Mouse (Mus musculus) intestine, embryonic 16.5 days (tissue): Measurements from ENCODE around the gene Plin1. TPM values are rescaled to one million over a fixed set of nuclear protein-coding genes. Genes with fewer than 3 reads are reported as not detected.

Source experiments
- ATAC-seq: fragments of 200-750 bp; cut with Nextera tagmentation; 2 replicates; pipeline ENCODE4 v1.8.0; 2017; ENCODE audit warnings: moderate TSS enrichment, moderate library complexity
- H3K27ac ChIP-seq: fragments of 300-500 bp; sonication (generic); 2 replicates; pipeline ENCODE4 v1.5.1; 2014; ENCODE audit warnings: mild to moderate bottlenecking, low read length
- H3K27me3 ChIP-seq: fragments of 300-500 bp; sonication (generic); replicated peaks from 2 replicates; pipeline ENCODE4 v1.6.1; 2014; ENCODE audit warnings: low read length, control low read depth, mixed read lengths; ENCODE audit not compliant: control insufficient read depth, insufficient read depth
- H3K36me3 ChIP-seq: fragments of 300-500 bp; sonication (generic); 2 replicates; pipeline ENCODE4 v1.6.1; 2014; ENCODE audit warnings: low read length, control low read depth; ENCODE audit not compliant: control insufficient read depth, insufficient read depth
- H3K4me1 ChIP-seq: fragments of 300-500 bp; sonication (generic); 2 replicates; pipeline ENCODE4 v1.6.1; 2014; ENCODE audit warnings: low read length, control low read depth, mixed read lengths; ENCODE audit not compliant: control insufficient read depth, insufficient read depth
- H3K4me2 ChIP-seq: fragments of 300-500 bp; sonication (generic); 2 replicates; pipeline ENCODE4 v1.6.1; 2014; ENCODE audit warnings: low read depth, low read length, control low read depth
- H3K4me3 ChIP-seq: fragments of 300-500 bp; sonication (generic); 2 replicates; pipeline ENCODE4 v1.5.1; 2014; ENCODE audit warnings: mild to moderate bottlenecking, low read length
- H3K9ac ChIP-seq: fragments of 300-500 bp; sonication (generic); 2 replicates; pipeline ENCODE4 v1.6.1; 2014; ENCODE audit warnings: low read depth, low read length
- H3K9me3 ChIP-seq: fragments of 300-500 bp; sonication (generic); 2 replicates; pipeline ENCODE4 v1.6.1; 2016; ENCODE audit warnings: low read length, control low read depth; ENCODE audit not compliant: control insufficient read depth
- WGBS: fragments of 180-500 bp; shearing (Covaris S2); extraction: QIAGEN DNeasy Blood & Tissue Kit; methylation state at CpG from one replicate; pipeline ENCODE4 v1.1.7; 2014; 5-methylcytosine and 5-hydroxymethylcytosine counted together
- polyA plus RNA-seq: library from polyadenylated mRNA; unstranded; fragments of >200 nt; fragmentation: Nextera tagmentation; extraction: Ambion mirVana; gene quantifications from 2 replicates; pipeline ENCODE4 v1.2.1, GENCODE M21; 2015

Plin1 gene
- polyA plus RNA-seq, 1 experiment from 2014 or later: not detected

- Histone ChIP-seq H3K4me2 (peak overlapping the region; percentile 95), H3K4me3 (peak overlapping the region; percentile 72), H3K4me1 (0 out of 2 replicates have a peak, but pooled peaks cover 7% of the 10 kb centered on the region), H3K9ac (peak overlapping the region; percentile 76), H3K27ac (no peak overlapping the region), H3K36me3 (no peaks in the 10 kb centered on the region), H3K27me3 (no peaks in the 10 kb centered on the region), H3K9me3 (no peaks in the 10 kb centered on the region)
- WGBS: 16% methylated on average over 11 of the region's 11 CpGs
- no peak for ATAC-seq
Measured at GRCm38 (mm10) chr7:79742277-79742658, 9.6 kb upstream of the Plin1 start.

DNA sequence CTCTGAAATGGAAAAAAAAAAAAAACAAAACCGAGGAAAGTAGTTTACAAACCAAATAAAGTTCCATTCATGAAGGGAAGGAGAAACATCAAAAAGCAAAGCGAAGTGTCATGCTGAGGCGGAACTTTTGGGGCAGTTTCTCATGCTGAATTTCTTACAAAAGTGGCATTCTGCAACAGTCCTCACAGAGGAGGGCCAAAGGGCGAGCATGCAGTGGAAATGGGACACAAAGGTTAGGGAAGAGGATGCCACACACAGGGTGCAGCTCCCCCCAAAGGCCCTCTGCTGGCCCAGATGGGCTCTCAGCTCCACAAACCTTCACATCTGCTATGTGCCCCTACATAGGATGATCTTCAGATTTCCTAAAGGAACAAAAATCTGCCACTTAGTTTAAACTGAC, 7.6 kb upstream of the Plin1 start:
- Histone ChIP-seq H3K36me3 (no peaks in the 10 kb centered on the region), H3K9me3 (no peaks in the 10 kb centered on the region), H3K9ac (no peak overlapping the region), H3K27ac (no peak overlapping the region), H3K4me1 (0 out of 2 replicates have a peak, but pooled peaks cover 7% of the 10 kb centered on the region), H3K27me3 (no peaks in the 10 kb centered on the region), H3K4me3 (no peak overlapping the region), H3K4me2 (no peak overlapping the region)
- 78% methylated on average over 4 of the region's 4 CpGs for WGBS
- no peak for ATAC-seq

DNA sequence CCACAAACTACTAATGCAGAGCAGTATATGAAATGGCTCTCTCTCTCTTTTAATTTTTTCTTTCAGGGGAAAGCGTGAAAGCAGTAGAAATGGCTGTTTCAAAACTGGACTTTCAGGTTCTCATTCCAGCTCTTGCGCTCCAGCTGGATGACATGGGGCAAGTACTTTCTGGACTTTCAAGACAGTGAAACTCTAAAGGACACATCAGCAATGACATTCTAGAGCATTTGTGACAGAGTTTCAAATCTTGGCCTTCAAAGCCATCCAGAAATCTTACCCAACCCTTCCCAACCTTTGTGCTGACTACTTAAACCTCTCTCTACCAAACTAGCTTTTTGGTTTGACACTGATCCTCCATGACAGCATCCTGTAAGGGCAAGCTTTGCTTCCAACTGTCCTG, 6.2 kb upstream of the Plin1 start:
- no peaks in the 10 kb centered on the region for H3K27me3 ChIP-seq
- H3K4me2 ChIP-seq: no peak overlapping the region
- no peak for ATAC-seq
- H3K4me3 ChIP-seq: no peak overlapping the region
- no peak overlapping the region for H3K9ac ChIP-seq
- H3K9me3 ChIP-seq: no peaks in the 10 kb centered on the region
- H3K4me1 ChIP-seq: peaks cover 14% of the 10 kb centered on the region; the same call in 1 of the 2 replicates
- no peak overlapping the region for H3K27ac ChIP-seq
- WGBS: 87% methylated on average over 2 of the region's 2 CpGs
- H3K36me3 ChIP-seq: no peaks in the 10 kb centered on the region

DNA sequence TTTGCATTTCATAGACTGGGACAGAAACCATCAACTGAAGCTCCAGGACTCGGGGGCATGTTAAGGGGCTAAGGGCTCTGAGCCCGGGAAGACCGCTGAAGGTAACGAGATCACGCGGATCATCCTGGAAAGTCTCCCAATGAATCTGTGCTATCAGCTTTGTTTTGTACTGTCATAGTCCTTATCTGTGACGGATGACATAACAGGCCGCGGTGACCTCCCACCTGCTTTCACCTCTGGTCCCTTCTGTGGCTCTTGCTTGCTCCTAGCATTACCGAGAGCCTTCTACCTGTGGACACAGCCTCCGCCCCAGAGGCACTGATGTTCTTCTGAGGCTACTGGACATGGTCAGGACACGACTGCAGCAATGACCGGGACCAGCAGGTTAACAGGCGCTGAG, 3.8 kb upstream of the Plin1 start:
- Histone ChIP-seq H3K9ac (no peak overlapping the region), H3K4me1 (peaks cover 9% of the 10 kb centered on the region; the same call in 1 of the 2 replicates), H3K4me2 (no peak overlapping the region), H3K27ac (no peak overlapping the region), H3K27me3 (no peaks in the 10 kb centered on the region), H3K9me3 (no peaks in the 10 kb centered on the region), H3K36me3 (no peaks in the 10 kb centered on the region), H3K4me3 (no peak overlapping the region)
- ATAC-seq: no peak
- 85% methylated on average over 14 of the region's 14 CpGs for WGBS

DNA sequence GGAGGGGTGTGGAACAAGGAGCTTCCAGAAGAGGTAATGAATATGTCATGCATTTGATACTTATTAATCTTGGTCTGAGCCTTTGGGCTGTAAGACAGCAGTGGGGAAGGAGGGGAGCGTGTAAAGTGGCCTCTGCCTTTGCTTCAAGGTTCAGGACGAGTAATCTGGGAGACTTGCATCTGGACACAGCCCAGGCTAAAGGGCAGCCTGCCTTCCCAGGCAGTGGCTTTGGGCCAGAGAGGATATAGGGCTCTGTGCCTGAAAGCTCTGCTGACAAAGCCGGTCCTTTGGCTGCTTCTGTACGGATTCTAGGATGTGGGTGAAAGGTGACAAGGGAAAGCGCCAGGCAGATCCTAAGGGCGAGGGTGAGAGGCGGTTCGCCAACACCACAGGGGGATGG, 1.9 kb upstream of the Plin1 start:
- no peaks in the 10 kb centered on the region for H3K36me3 ChIP-seq
- peaks cover 2% of the 10 kb centered on the region; the same call in 1 of the 2 replicates for H3K27me3 ChIP-seq
- H3K27ac ChIP-seq: peak overlapping the region; percentile 67
- ATAC-seq: peak; percentile 95
- no peaks in the 10 kb centered on the region for H3K9me3 ChIP-seq
- 63% methylated on average over 8 of the region's 8 CpGs for WGBS
- no peak overlapping the region for H3K9ac ChIP-seq
- H3K4me3 ChIP-seq: no peak overlapping the region
- H3K4me1 ChIP-seq: peaks cover 9% of the 10 kb centered on the region; the same call in 1 of the 2 replicates
- H3K4me2 ChIP-seq: peak overlapping the region; percentile 14; the same call in 1 of the 2 replicates

- H3K9ac ChIP-seq: no peak overlapping the region
- no peak for ATAC-seq
- H3K36me3 ChIP-seq: no peaks in the 10 kb centered on the region
- H3K4me3 ChIP-seq: no peak overlapping the region
- no peak overlapping the region for H3K27ac ChIP-seq
- peaks cover 2% of the 10 kb centered on the region; the same call in 1 of the 2 replicates for H3K27me3 ChIP-seq
- WGBS: 84% methylated on average over 13 of the region's 13 CpGs
- no peaks in the 10 kb centered on the region for H3K9me3 ChIP-seq
- no peak overlapping the region for H3K4me2 ChIP-seq
- peaks cover 9% of the 10 kb centered on the region; the same call in 1 of the 2 replicates for H3K4me1 ChIP-seq
Measured at GRCm38 (mm10) chr7:79731438-79731837, 1.3 kb downstream of the Plin1 start.

DNA sequence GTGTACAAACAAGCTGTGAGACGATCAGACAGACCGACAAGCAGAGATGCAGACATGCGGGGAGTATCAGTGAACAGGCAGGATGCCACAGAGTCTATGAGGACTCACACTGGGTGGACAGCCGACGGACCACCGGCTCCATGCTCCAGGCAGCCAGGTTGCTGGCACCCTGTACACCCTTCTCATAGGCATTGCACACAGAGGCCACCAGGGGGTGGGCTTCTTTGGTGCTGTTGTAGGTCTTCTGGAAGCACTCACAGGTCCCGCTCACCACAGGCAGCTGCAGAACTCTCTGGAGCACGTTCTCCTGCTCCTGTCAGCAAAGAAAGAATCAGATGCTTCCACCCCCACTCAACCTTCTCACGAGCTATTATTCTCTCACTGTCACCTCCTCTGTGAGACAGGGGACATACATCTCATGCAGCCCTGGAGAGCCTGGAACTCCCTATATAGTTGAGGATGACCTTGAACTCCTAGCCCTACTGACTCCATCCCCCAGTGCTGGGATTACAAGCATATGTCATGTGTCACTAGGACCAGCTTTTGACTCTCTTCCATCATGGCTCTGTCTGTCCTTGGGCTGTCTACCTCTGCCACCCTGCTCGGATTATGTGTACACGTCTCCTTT, 2.8 kb downstream of the Plin1 start:
- H3K9ac ChIP-seq: no peak overlapping the region
- H3K4me3 ChIP-seq: no peak overlapping the region
- no peak overlapping the region for H3K27ac ChIP-seq
- H3K36me3 ChIP-seq: no peaks in the 10 kb centered on the region
- peaks cover 2% of the 10 kb centered on the region for H3K27me3 ChIP-seq
- no peak overlapping the region for H3K4me2 ChIP-seq
- no peaks in the 10 kb centered on the region for H3K9me3 ChIP-seq
- H3K4me1 ChIP-seq: peaks cover 5% of the 10 kb centered on the region; the same call in 1 of the 2 replicates
- 61% methylated on average over 11 of the region's 11 CpGs for WGBS
- no peak for ATAC-seq

GRCm38 (mm10) chr7:79729169-79729568, 3.5 kb downstream of the Plin1 start:
- no peak overlapping the region for H3K4me2 ChIP-seq
- WGBS: 4% methylated on average over 8 of the region's 8 CpGs
- no peak for ATAC-seq
- no peak overlapping the region for H3K27ac ChIP-seq
- no peak overlapping the region for H3K4me3 ChIP-seq
- H3K27me3 ChIP-seq: peaks cover 2% of the 10 kb centered on the region
- no peaks in the 10 kb centered on the region for H3K36me3 ChIP-seq
- 0 out of 2 replicates have a peak, but pooled peaks cover 3% of the 10 kb centered on the region for H3K4me1 ChIP-seq
- H3K9me3 ChIP-seq: no peaks in the 10 kb centered on the region
- no peak overlapping the region for H3K9ac ChIP-seq

DNA sequence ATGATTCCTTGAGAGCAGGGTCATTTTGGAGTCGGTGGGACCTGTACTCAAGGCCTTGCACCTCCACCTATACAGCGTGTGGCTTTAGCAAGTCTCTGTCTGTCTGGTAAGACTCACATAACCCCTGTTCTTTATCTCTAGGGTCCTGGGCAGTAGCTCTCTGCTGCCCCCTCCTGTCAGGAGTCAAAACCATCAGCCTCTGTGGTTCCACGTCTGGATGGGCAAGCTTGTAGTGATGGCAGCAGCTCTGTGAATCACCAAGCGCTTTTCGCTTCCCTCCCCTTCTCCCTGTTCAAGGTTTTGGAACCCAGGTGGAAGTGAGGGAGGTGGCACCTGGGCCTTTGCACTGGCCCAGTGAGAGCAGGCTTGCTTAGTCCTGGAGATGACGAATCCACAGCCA, 4.5 kb downstream of the Plin1 start:
- WGBS: 26% methylated on average over 6 of the region's 6 CpGs
- H3K27me3 ChIP-seq: peaks cover 2% of the 10 kb centered on the region
- H3K27ac ChIP-seq: no peak overlapping the region
- H3K9ac ChIP-seq: no peak overlapping the region
- H3K4me1 ChIP-seq: no peaks in the 10 kb centered on the region
- no peak overlapping the region for H3K4me2 ChIP-seq
- no peaks in the 10 kb centered on the region for H3K36me3 ChIP-seq
- 0 out of 2 replicates have a peak, but pooled peaks have one; percentile 29 for ATAC-seq
- H3K4me3 ChIP-seq: no peak overlapping the region
- no peaks in the 10 kb centered on the region for H3K9me3 ChIP-seq

DNA sequence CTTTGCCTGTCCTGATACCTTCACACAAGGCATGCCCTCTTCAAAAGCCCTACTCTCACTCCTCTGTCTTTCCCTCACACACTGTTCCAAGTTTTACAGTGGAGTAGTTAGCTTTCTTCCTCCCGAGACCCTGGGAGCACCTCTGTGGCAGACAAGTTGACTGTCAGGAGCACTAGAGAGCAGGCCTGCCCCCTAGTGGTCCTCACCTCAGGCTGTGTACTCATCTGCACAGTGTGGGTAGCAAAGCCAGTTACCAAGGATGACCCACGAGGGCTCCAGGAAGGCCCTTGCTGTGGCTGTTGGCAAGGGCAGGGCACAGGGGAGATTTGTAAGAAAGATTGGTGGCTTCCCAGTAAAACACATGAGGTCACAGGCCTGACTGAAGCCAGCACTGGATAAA, 5.6 kb downstream of the Plin1 start:
- Histone ChIP-seq H3K27ac (no peak overlapping the region), H3K27me3 (peaks cover 2% of the 10 kb centered on the region), H3K4me1 (no peaks in the 10 kb centered on the region), H3K4me2 (no peak overlapping the region), H3K4me3 (no peak overlapping the region), H3K36me3 (no peaks in the 10 kb centered on the region), H3K9ac (no peak overlapping the region), H3K9me3 (no peaks in the 10 kb centered on the region)
- WGBS: 16% methylated on average over 2 of the region's 2 CpGs
- ATAC-seq: no peak
